Mouse (Mus musculus) kidney, adult 11 months (tissue): ENCODE data around the gene Hecw1.
"Not testable (repeated sequence)": the region's sequence is repeated elsewhere in the genome, so short reads cannot be mapped to it uniquely, and the experiment has no call there.

Experiments used
- DNase-seq: peaks from one replicate; pipeline ENCODE4 v3.0.0; 2022

Hecw1 gene

DNA sequence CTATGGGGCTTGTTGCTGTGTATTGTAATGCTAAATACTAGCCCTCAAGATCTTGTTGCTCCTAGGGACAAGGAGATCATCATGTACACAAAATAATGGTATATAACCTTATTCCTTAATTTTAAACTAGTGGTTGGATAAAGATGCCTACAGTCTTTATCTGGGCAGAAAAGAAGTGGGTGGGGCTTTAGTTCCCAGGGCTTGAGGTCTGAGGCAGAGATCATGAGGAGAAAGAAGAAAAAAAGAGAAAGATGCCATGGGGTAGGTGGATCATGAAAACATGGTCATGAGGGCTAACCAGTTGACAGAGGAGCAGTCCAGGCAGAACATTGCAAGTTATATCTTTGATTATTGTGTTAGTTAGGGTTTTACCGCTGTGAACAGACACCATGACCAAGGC is 195.8 kb downstream of the Hecw1 start:
- DNase-seq = no peak

DNA sequence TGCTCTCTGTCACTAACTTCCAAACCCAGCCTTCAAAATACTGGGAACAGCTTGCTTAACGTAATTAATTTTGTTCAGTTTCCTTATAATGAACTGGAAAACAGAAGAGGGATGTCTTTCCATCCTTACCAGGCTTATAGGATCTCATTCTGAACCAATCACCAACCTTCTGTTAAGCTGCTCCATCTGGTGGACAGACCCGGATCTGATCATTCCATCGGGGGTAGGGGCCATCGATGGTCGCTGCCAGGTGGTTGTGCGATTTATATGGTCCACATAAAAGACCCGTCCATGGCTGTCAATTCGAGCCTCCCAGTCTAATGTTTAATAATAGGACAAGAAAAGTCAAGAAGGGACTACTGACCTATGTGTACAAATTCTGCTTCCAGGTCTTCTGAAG is 216.4 kb downstream of the Hecw1 start:
- DNase-seq = no peak

GRCm38 (mm10) chr13:14304103-14304502 is 218.9 kb downstream of the Hecw1 start:
- DNase-seq = no peak

DNA sequence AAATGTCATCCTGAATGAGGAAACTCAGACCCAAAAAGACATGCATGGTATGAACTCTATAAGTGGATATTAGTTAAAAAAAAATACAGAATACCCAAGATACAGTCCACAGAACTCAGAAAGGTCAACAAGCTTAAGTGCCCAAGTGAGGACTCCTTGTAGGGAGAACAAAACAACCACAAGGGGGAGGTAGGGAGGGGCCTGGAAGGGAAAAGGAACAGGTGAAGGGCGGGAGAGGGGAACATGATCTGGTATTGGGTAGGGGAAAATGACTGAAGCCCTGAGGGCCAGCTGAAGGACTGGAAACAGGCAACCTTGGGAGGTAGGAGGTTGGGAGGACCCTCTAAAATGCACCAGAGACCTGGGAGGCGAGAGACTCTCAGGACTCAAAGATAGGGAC is 220.1 kb downstream of the Hecw1 start:
- no peak for DNase-seq

DNA sequence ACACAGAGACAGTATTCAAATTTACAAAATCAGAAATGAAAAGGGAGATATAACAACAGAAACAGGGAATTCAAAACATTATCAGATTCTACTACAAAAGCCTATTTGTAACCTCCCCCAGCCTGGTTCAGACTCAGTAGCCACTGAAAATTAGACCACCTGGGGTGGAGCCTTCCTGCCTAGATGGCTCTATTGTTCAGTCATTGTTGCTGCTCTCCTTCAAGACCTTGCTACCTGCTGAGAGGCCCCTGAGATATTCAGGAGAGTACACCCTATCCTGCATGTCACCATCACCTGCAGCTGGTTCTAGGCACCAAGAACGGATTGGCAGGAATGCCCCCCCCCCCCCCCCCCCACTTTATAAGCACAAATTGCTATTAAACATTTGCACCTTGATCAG is 233.0 kb downstream of the Hecw1 start:
- no peak for DNase-seq

DNA sequence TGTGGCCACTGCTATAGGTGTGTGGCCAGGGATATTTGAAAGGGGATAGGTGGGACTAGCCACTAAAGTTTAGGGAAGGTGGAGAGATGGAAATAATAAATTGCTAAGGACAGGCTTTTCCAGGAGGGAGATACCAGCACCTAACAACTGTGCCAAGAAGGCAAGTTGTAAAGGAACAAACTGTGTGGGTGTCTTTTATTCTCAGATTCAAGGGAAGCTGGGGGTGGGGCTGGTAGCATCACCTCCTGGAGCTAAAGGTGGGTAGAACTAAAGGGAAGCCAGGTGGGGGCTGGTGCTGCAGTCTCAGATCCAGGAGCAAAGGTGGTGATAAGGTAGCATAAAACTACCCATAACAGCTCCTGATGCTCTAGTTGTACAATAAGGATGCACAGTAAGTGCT is 251.6 kb downstream of the Hecw1 start:
- no peak for DNase-seq

GRCm38 (mm10) chr13:14260939-14261338 is 262.1 kb downstream of the Hecw1 start:
- DNase-seq = not testable (repeated sequence)

- DNase-seq = no peak
These were observed 277.1 kb downstream of the Hecw1 start for GRCm38 (mm10) chr13:14245946-14246345.

GRCm38 (mm10) chr13:14179669-14180068 is 343.4 kb downstream of the Hecw1 start:
- no peak for DNase-seq

DNA sequence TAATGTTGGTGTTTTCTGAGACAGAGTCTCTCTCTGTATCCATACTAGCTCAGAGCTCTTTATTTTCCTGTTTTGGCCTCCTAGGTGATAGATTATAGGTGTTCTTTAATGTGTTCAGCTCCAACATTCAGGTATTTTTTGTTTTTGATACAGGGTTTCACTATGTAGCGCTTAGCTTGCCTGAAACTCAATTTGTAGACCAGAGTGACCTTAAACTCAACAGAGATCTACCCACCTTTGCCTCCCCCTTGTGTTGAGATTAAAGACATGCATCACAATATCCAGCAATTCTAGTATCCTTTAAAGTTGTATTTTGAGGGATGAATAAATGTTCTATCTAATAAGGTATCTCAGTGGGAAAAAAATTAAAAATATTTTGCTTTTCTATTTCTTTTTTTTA is 345.0 kb downstream of the Hecw1 start:
- no peak for DNase-seq
